Mouse (Mus musculus): ENCODE results near the gene Adam6a. TPM values are rescaled to one million over a fixed set of nuclear protein-coding genes. Genes with fewer than 3 reads are reported as not detected.
"Not testable (repeated sequence)": the region's sequence is repeated elsewhere in the genome, so short reads cannot be mapped to it uniquely, and the experiment has no call there.

Adam6a gene
- polyA plus RNA-seq (2012; rRNA removed) (not detected in 2 replicates), polyA plus RNA-seq (2014; fragmentation: Nextera tagmentation; extraction: Ambion mirVana) (not detected in 2 replicates)

DNA sequence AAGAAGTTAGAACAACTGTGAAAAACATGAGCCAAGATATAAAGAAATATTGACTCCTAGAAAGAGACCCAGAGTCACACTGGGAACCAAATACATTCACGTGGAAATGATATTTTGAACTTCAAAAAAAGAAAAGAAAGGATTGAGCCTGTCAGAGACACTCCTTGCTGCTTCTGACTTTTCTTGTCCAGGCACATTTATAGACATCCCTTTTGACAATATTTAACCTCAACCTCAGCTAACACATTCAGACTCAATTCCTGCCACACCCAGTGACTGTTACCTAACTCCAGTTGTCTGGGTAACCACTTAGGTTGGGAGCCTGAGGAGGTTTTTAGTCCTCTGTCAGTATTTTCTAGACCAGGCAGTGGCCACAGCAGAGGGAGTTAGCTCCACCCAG lies at the start of gene Adam6a:
Adam6a (plus strand) TSS at position 301 of the 400 bp plus-strand sequence.
- not testable (repeated sequence) for ATAC-seq (ENCODE audit: low FRiP score, low read depth); H3K36me3 ChIP-seq (ENCODE audit: control insufficient read depth, insufficient read depth, low read length); H3K4me3 ChIP-seq (replicated peaks; ENCODE audit: low read length); H3K9me3 ChIP-seq (ENCODE audit: control insufficient read depth, low read length); H3K27ac ChIP-seq (replicated peaks; ENCODE audit: low read depth, low read length); H3K4me1 ChIP-seq (ENCODE audit: control insufficient read depth, insufficient read depth, low read length); H3K9ac ChIP-seq (ENCODE audit: low read depth, low read length, severe bottlenecking); H3K4me2 ChIP-seq (replicated peaks; ENCODE audit: low read depth, low read length, severe bottlenecking); H3K27me3 ChIP-seq (ENCODE audit: control insufficient read depth, insufficient read depth, low read length); DNase-seq (ENCODE audit: low spot score)
- no CpG with 5 or more reads among the region's 1 CpGs for WGBS

GRCm38 (mm10) chr12:113525901-113526300 lies 17.8 kb upstream of the Adam6a start:
- WGBS = 70% methylated on average over 2 of the region's 2 CpGs
- Histone ChIP-seq H3K4me2 (replicated peaks; ENCODE audit: low read depth, low read length, severe bottlenecking) (no peak overlapping the region), H3K27ac (replicated peaks; ENCODE audit: low read depth, low read length) (no peak overlapping the region), H3K27me3 (ENCODE audit: control insufficient read depth, insufficient read depth, low read length) (no peaks in the 10 kb centered on the region), H3K36me3 (ENCODE audit: control insufficient read depth, insufficient read depth, low read length) (no peaks in the 10 kb centered on the region), H3K4me3 (replicated peaks; ENCODE audit: low read length) (no peak overlapping the region), H3K9me3 (ENCODE audit: control insufficient read depth, low read length) (no peaks in the 10 kb centered on the region), H3K4me1 (ENCODE audit: control insufficient read depth, insufficient read depth, low read length) (no peaks in the 10 kb centered on the region), H3K9ac (ENCODE audit: low read depth, low read length, severe bottlenecking) (no peak overlapping the region)
- no peak for TF ChIP-seq POLR2A (IDR thresholded peaks at IDR 0.05; ENCODE audit: borderline replicate concordance, extremely low read depth, insufficient read depth, insufficient read length)
- no peak for DNase-seq (ENCODE audit: low spot score)
- no peak for ATAC-seq (ENCODE audit: low FRiP score, low read depth)

DNA sequence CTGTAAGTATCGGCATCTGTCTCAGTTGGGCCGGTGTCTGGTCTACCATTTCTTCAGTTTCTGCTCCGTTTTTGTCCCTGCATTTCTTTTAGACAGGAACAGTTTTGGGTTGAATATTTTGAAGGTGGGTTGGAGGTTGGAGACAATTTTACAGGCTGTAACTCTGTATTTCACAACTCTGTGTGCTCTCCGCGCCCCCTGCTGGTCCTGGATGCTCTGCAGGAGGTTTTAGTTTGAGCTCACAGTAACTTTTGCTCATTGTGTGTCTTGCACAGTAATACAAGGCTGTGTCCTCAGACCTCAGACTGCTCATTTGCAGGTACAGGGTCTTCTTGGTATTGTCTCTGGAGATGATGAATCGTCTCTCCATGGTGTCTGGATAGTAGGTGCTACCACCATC lies 34.5 kb downstream of the Adam6a start:
- H3K36me3 ChIP-seq (ENCODE audit: control insufficient read depth, insufficient read depth, low read length) = no peaks in the 10 kb centered on the region
- H3K27me3 ChIP-seq (ENCODE audit: control insufficient read depth, insufficient read depth, low read length) = no peaks in the 10 kb centered on the region
- ATAC-seq (ENCODE audit: low FRiP score, low read depth) (no peak), DNase-seq (ENCODE audit: low spot score) (no peak)
- no peaks in the 10 kb centered on the region for H3K9me3 ChIP-seq (ENCODE audit: control insufficient read depth, low read length)
- 46% methylated on average over 6 of the region's 6 CpGs for WGBS
- no peak overlapping the region for H3K4me2 ChIP-seq (replicated peaks; ENCODE audit: low read depth, low read length, severe bottlenecking)
- no peaks in the 10 kb centered on the region for H3K4me1 ChIP-seq (ENCODE audit: control insufficient read depth, insufficient read depth, low read length)
- no peak overlapping the region for H3K4me3 ChIP-seq (replicated peaks; ENCODE audit: low read length)
- H3K9ac ChIP-seq (ENCODE audit: low read depth, low read length, severe bottlenecking) = no peak overlapping the region
- TF ChIP-seq POLR2A (IDR thresholded peaks at IDR 0.05; ENCODE audit: borderline replicate concordance, extremely low read depth, insufficient read depth, insufficient read length) = no peak
- no peak overlapping the region for H3K27ac ChIP-seq (replicated peaks; ENCODE audit: low read depth, low read length)

- Histone ChIP-seq H3K9ac (ENCODE audit: low read depth, low read length, severe bottlenecking) (no peak overlapping the region), H3K4me3 (replicated peaks; ENCODE audit: low read length) (no peak overlapping the region), H3K4me1 (ENCODE audit: control insufficient read depth, insufficient read depth, low read length) (no peaks in the 10 kb centered on the region), H3K27ac (replicated peaks; ENCODE audit: low read depth, low read length) (no peak overlapping the region), H3K4me2 (replicated peaks; ENCODE audit: low read depth, low read length, severe bottlenecking) (no peak overlapping the region), H3K27me3 (ENCODE audit: control insufficient read depth, insufficient read depth, low read length) (no peaks in the 10 kb centered on the region), H3K9me3 (ENCODE audit: control insufficient read depth, low read length) (no peaks in the 10 kb centered on the region), H3K36me3 (ENCODE audit: control insufficient read depth, insufficient read depth, low read length) (no peaks in the 10 kb centered on the region)
- ATAC-seq (ENCODE audit: low FRiP score, low read depth) = no peak
- WGBS = 52% methylated on average over 1 of the region's 1 CpGs
- DNase-seq (ENCODE audit: low spot score) = no peak
- TF ChIP-seq POLR2A (IDR thresholded peaks at IDR 0.05; ENCODE audit: borderline replicate concordance, extremely low read depth, insufficient read depth, insufficient read length) = no peak
These were observed 44.3 kb downstream of the Adam6a start for GRCm38 (mm10) chr12:113588001-113588400.

Other genes with a start within 250 kb of the Adam6a start
- not detected in 2 replicates for gene Adam6b, start 54.4 kb upstream of the Adam6a start, polyA plus RNA-seq (2012; rRNA removed)
- gene Adam6b, start 54.4 kb upstream of the Adam6a start, polyA plus RNA-seq (2014; fragmentation: Nextera tagmentation; extraction: Ambion mirVana) = not detected in 2 replicates